Mouse (Mus musculus): Measurements from ENCODE around the gene Hist2h2bb. TPM values are rescaled to one million over a fixed set of nuclear protein-coding genes. Genes with fewer than 3 reads are reported as not detected.

The Hist2h2bb gene
- polyA plus RNA-seq (2012; rRNA removed): 9.4 and 9.5 TPM in 2 replicates

GRCm38 (mm10) chr3:96269511-96270474 is at the start of gene Hist2h2bb:
TSS of gene Hist2h2bb (plus strand) at chr3:96269752.

GRCm38 (mm10) chr3:96220765-96221639 is 48.5 kb upstream of the Hist2h2bb start, which contains the start of the genes Hist2h2ac and Hist2h2be:
TSS of gene Hist2h2ac (minus strand) at chr3:96220880.
TSS of gene Hist2h2be (plus strand) at chr3:96221119.

DNA sequence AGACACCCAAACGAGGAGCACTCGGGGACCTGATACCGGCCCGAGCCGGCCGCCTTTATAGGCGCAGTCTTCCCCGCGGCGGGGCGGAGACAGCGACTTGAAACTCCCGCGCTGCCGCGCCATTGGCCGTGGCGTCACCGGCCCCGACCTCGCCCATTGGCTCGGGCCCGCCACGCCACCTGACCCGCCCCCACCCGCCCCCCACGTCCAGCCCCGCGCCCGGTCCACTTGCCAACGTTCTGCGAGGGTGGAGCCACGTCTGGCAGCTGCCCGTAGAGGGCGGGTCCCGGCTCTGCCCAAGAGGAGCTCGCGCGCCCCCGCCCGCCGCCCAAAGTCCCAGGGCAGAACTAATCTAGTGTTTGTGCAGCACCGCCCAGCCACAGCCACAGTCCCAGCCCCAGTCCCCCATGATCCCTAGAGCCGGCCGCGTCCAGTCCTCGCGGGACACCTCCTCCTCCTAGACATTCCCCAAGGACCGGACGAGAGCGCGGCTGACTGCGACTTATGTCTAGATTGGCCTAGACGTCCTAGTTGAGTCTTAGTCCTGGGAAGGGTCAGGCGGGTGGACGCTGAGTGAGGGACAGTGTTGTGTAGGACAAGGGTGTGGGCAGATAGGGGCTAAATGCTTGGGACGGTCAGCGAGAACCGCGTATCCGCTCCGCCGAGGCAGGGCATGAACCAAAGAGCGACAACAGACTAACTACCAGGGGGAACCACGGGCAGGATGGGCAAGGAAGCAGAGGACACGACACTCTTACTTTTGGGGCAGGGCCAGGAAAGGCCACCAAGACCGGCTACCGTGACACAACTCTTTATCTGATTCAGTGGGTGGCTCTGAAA is 30.4 kb upstream of the Hist2h2bb start, which contains the start of gene Hist2h3c2:
TSS of gene Hist2h3c2 (minus strand) at position 174 of the 840 bp plus-strand sequence.

DNA sequence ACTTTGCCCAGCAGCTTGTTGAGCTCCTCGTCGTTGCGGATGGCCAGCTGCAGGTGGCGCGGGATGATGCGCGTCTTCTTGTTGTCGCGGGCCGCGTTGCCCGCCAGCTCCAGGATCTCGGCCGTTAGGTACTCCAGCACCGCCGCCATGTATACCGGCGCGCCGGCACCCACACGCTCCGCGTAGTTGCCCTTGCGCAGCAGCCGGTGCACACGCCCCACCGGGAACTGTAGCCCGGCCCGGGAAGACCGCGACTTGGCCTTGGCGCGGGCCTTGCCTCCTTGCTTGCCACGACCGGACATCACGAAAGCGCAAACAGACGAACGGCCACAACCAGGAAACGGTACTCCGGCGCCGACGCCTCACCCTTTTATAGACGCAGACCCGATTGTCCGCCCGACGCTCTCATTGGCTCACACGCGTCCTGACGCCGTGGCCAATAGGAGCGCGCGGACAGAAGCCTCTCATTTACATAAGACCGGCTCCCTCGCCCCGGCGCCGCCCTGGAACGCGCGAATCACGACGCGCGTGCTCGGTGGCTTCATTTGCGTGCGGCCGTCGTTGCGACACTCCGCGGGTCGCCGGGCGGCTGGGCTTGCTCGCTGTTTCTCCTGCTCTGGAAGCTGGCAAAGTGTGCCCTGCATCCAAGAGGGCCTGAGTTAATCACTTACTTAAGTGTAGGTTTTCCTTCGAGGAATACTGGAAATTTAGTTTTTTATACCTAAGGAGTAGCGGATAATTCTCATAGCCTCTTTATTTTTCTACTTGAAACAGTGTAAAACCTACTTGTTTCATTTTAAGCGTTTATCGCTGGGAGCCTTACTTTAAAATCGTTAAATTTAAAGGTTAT is 29.4 kb upstream of the Hist2h2bb start, which contains the start of gene Hist2h2aa2:
TSS of gene Hist2h2aa2 (minus strand) at position 328 of the 850 bp plus-strand sequence.

GRCm38 (mm10) chr3:96245003-96245886 is 24.3 kb upstream of the Hist2h2bb start, which contains the start of gene Hist2h2aa1:
TSS of gene Hist2h2aa1 (plus strand) at chr3:96245497.

GRCm38 (mm10) chr3:96246427-96246856 is 23.1 kb upstream of the Hist2h2bb start, which contains the start of gene Hist2h3c1:
TSS of gene Hist2h3c1 (plus strand) at chr3:96246685.

DNA sequence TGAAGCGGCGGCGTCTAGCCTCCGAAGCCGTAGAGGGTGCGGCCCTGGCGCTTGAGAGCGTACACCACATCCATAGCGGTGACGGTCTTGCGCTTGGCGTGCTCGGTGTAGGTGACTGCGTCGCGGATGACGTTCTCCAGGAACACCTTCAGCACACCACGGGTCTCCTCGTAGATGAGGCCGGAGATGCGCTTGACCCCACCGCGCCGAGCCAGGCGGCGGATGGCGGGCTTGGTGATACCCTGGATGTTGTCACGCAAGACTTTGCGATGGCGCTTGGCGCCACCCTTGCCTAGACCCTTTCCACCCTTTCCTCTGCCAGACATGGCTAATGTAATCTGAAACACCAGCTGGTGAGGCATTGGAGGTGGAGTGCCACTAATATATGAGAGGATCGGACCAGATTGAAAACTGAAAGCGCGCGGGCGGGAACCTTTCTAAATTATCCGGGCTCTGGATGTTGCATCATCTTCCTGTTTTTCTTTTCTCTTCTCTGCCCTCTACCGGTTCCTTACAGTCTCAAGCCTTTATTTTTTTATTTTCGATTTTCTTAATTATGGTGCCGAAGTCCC is 6.5 kb upstream of the Hist2h2bb start, which contains the start of gene Hist2h4:
TSS of gene Hist2h4 (minus strand) at position 333 of the 572 bp plus-strand sequence.

DNA sequence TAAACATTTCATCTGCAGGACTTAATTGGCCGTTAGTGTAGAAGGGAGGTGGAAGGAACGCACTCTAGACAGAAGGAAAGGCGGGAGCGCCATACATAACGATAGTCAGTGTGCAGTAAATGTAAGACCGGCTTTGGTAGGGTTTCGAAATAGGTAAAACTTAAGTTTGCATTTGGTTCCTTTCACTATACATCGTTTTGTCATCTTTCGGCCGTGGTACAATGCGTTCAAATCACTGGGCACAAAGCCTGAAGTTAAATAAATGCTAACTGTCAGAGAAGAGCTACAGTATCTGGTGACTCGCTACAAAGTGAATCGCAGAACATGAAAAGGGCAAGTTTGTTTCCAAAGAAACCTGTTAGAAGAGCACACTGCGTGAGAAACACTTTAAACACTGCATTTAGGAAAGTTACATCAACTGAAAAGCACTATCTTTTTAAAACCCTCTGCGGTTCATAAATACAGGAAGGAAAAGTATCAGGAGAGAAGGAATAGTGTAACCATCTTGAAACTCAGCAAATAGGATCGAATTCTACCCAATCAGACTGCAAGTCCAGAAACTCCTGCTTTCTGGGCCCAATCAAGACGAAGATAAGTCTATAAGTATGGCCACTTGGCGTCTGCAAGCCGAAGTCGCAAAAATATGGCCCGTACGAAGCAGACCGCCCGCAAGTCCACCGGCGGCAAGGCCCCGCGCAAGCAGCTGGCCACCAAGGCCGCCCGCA is 1.3 kb upstream of the Hist2h2bb start, which contains the start of gene Hist2h3b:
TSS of gene Hist2h3b (plus strand) at position 604 of the 725 bp plus-strand sequence.

GRCm38 (mm10) chr3:96293787-96294186 is 24.2 kb downstream of the Hist2h2bb start, which contains the start of gene Fcgr1:
TSS of gene Fcgr1 (minus strand) at chr3:96293969.

Other genes with a start within 250 kb of the Hist2h2bb start
- gene Vps45, start 211.3 kb upstream of the Hist2h2bb start, polyA plus RNA-seq (2012; rRNA removed): 3.4 and 4.2 TPM in 2 replicates
- gene Otud7b, start 165.2 kb upstream of the Hist2h2bb start, polyA plus RNA-seq (2012; rRNA removed): 16.0 and 17.8 TPM in 2 replicates
- gene Mtmr11, start 107.7 kb upstream of the Hist2h2bb start, polyA plus RNA-seq (2012; rRNA removed): 38.7 and 44.7 TPM in 2 replicates
- gene Sf3b4, start 97.4 kb upstream of the Hist2h2bb start, polyA plus RNA-seq (2012; rRNA removed): 72.6 and 80.8 TPM in 2 replicates
- 2.3 and 2.5 TPM in 2 replicates for gene Sv2a, start 88.6 kb upstream of the Hist2h2bb start, polyA plus RNA-seq (2012; rRNA removed)
- gene Bola1, start 50.0 kb upstream of the Hist2h2bb start, polyA plus RNA-seq (2012; rRNA removed): 73.9 and 91.3 TPM in 2 replicates
- gene Hist2h2ab, start 49.9 kb upstream of the Hist2h2bb start, polyA plus RNA-seq (2012; rRNA removed): 1.8 and 8.0 TPM in 2 replicates
- gene Hist2h2ac, start 48.9 kb upstream of the Hist2h2bb start, polyA plus RNA-seq (2012; rRNA removed): 18.8 and 23.5 TPM in 2 replicates
- 4.2 and 4.6 TPM in 2 replicates for gene Hist2h2be, start 48.6 kb upstream of the Hist2h2bb start, polyA plus RNA-seq (2012; rRNA removed)
- 105 and 114 TPM in 2 replicates for gene Hist2h3c2, start 30.6 kb upstream of the Hist2h2bb start, polyA plus RNA-seq (2012; rRNA removed)
- gene Hist2h2aa2, start 29.5 kb upstream of the Hist2h2bb start, polyA plus RNA-seq (2012; rRNA removed): 291 and 333 TPM in 2 replicates
- gene Hist2h2aa1, start 24.3 kb upstream of the Hist2h2bb start, polyA plus RNA-seq (2012; rRNA removed): 316 and 418 TPM in 2 replicates
- gene Hist2h3c1, start 23.1 kb upstream of the Hist2h2bb start, polyA plus RNA-seq (2012; rRNA removed): not detected in 2 replicates
- gene Hist2h4, start 6.4 kb upstream of the Hist2h2bb start, polyA plus RNA-seq (2012; rRNA removed): 6.2 and 7.7 TPM in 2 replicates
- 93.7 and 97.1 TPM in 2 replicates for gene Hist2h3b, start 1.1 kb upstream of the Hist2h2bb start, polyA plus RNA-seq (2012; rRNA removed)
- 1.2 and 1.6 TPM in 2 replicates for gene Fcgr1, start 24.2 kb downstream of the Hist2h2bb start, polyA plus RNA-seq (2012; rRNA removed)
- 0.10 and 0.34 TPM in 2 replicates for gene BC107364, start 182.6 kb downstream of the Hist2h2bb start, polyA plus RNA-seq (2012; rRNA removed)